Mouse (Mus musculus): ENCODE measurements around the gene Arhgap29. TPM values are rescaled to one million over a fixed set of nuclear protein-coding genes. Genes with fewer than 3 reads are reported as not detected.

Arhgap29 gene
- polyA plus RNA-seq, 2 experiments from 2014 or later: 0.92 to 0.94 TPM

Other genes starting within 250 kb of the Arhgap29 start
- not detected for gene F3, start 229.0 kb upstream of the Arhgap29 start, polyA plus RNA-seq (2017; shearing (Covaris generic))
- gene Abcd3, start 137.2 kb upstream of the Arhgap29 start, polyA plus RNA-seq (2017; shearing (Covaris generic)): 10 to 100 TPM; 13.5 to 15.4 TPM
- gene Abca4, start 91.9 kb downstream of the Arhgap29 start, polyA plus RNA-seq (2017; shearing (Covaris generic)): not detected